Mouse (Mus musculus) intestine, embryonic 16.5 days (tissue): ENCODE results near the gene Elovl7. TPM values are rescaled to one million over a fixed set of nuclear protein-coding genes. Genes with fewer than 3 reads are reported as not detected.

Experiments
- ATAC-seq: fragments of 200-750 bp; cut with Nextera tagmentation; 2 replicates; pipeline ENCODE4 v1.8.0; 2017; ENCODE audit warnings: moderate TSS enrichment, moderate library complexity
- H3K27ac ChIP-seq: fragments of 300-500 bp; sonication (generic); 2 replicates; pipeline ENCODE4 v1.5.1; 2014; ENCODE audit warnings: mild to moderate bottlenecking, low read length
- H3K27me3 ChIP-seq: fragments of 300-500 bp; sonication (generic); replicated peaks from 2 replicates; pipeline ENCODE4 v1.6.1; 2014; ENCODE audit warnings: low read length, control low read depth, mixed read lengths; ENCODE audit not compliant: control insufficient read depth, insufficient read depth
- H3K36me3 ChIP-seq: fragments of 300-500 bp; sonication (generic); 2 replicates; pipeline ENCODE4 v1.6.1; 2014; ENCODE audit warnings: low read length, control low read depth; ENCODE audit not compliant: control insufficient read depth, insufficient read depth
- H3K4me1 ChIP-seq: fragments of 300-500 bp; sonication (generic); 2 replicates; pipeline ENCODE4 v1.6.1; 2014; ENCODE audit warnings: low read length, control low read depth, mixed read lengths; ENCODE audit not compliant: control insufficient read depth, insufficient read depth
- H3K4me2 ChIP-seq: fragments of 300-500 bp; sonication (generic); 2 replicates; pipeline ENCODE4 v1.6.1; 2014; ENCODE audit warnings: low read depth, low read length, control low read depth
- H3K4me3 ChIP-seq: fragments of 300-500 bp; sonication (generic); 2 replicates; pipeline ENCODE4 v1.5.1; 2014; ENCODE audit warnings: mild to moderate bottlenecking, low read length
- H3K9ac ChIP-seq: fragments of 300-500 bp; sonication (generic); 2 replicates; pipeline ENCODE4 v1.6.1; 2014; ENCODE audit warnings: low read depth, low read length
- H3K9me3 ChIP-seq: fragments of 300-500 bp; sonication (generic); 2 replicates; pipeline ENCODE4 v1.6.1; 2016; ENCODE audit warnings: low read length, control low read depth; ENCODE audit not compliant: control insufficient read depth
- WGBS: fragments of 180-500 bp; shearing (Covaris S2); extraction: QIAGEN DNeasy Blood & Tissue Kit; methylation state at CpG from one replicate; pipeline ENCODE4 v1.1.7; 2014; 5-methylcytosine and 5-hydroxymethylcytosine counted together
- polyA plus RNA-seq: library from polyadenylated mRNA; unstranded; fragments of >200 nt; fragmentation: Nextera tagmentation; extraction: Ambion mirVana; gene quantifications from 2 replicates; pipeline ENCODE4 v1.2.1, GENCODE M21; 2015

Elovl7 gene
- polyA plus RNA-seq, 1 experiment from 2014 or later = 22.0 TPM

- ATAC-seq = no peak
- Histone ChIP-seq H3K4me3 (no peak overlapping the region), H3K36me3 (no peaks in the 10 kb centered on the region), H3K27ac (no peak overlapping the region), H3K4me1 (no peaks in the 10 kb centered on the region), H3K9me3 (no peaks in the 10 kb centered on the region), H3K4me2 (no peak overlapping the region), H3K9ac (no peak overlapping the region), H3K27me3 (no peaks in the 10 kb centered on the region)
- 56% methylated on average over 1 of the region's 1 CpGs for WGBS
Measured at GRCm38 (mm10) chr13:108303841-108304240, 89.6 kb downstream of the Elovl7 start.

GRCm38 (mm10) chr13:108304680-108305079 is 90.5 kb downstream of the Elovl7 start:
- no peaks in the 10 kb centered on the region for H3K4me1 ChIP-seq
- no peak overlapping the region for H3K4me3 ChIP-seq
- H3K9ac ChIP-seq = no peak overlapping the region
- no peaks in the 10 kb centered on the region for H3K36me3 ChIP-seq
- no peaks in the 10 kb centered on the region for H3K9me3 ChIP-seq
- H3K4me2 ChIP-seq = no peak overlapping the region
- H3K27me3 ChIP-seq = no peaks in the 10 kb centered on the region
- 39% methylated on average over 2 of the region's 2 CpGs for WGBS
- no peak for ATAC-seq
- H3K27ac ChIP-seq = no peak overlapping the region

- no peaks in the 10 kb centered on the region for H3K27me3 ChIP-seq
- H3K4me1 ChIP-seq = peaks cover 5% of the 10 kb centered on the region; the same call in 1 of the 2 replicates
- H3K4me3 ChIP-seq = peak within 1 kb of the TSS; percentile 85
- ATAC-seq = peak; percentile 99
- peak within 1 kb of the TSS; percentile 70 for H3K9ac ChIP-seq
- no peaks in the 10 kb centered on the region for H3K36me3 ChIP-seq
- peak within 1 kb of the TSS; percentile 95 for H3K4me2 ChIP-seq
- no peaks in the 10 kb centered on the region for H3K9me3 ChIP-seq
- WGBS = under 1% methylated on average over 48 of the region's 48 CpGs
- H3K27ac ChIP-seq = peak within 1 kb of the TSS; percentile 70
Measured at GRCm38 (mm10) chr13:108315702-108316486, 101.7 kb downstream of the Elovl7 start, which contains the start of gene Depdc1b. Gene Depdc1b (plus strand): TSS chr13:108316332.

GRCm38 (mm10) chr13:108316487-108316903 is 102.3 kb downstream of the Elovl7 start:
- WGBS = under 1% methylated on average over 32 of the region's 32 CpGs
- H3K4me2 ChIP-seq = peak overlapping the region; percentile 95
- no peaks in the 10 kb centered on the region for H3K36me3 ChIP-seq
- peak overlapping the region; percentile 70 for H3K9ac ChIP-seq
- ATAC-seq = peak; percentile 59
- no peaks in the 10 kb centered on the region for H3K9me3 ChIP-seq
- H3K4me3 ChIP-seq = peak overlapping the region; percentile 85
- no peaks in the 10 kb centered on the region for H3K27me3 ChIP-seq
- no peak overlapping the region for H3K27ac ChIP-seq
- H3K4me1 ChIP-seq = peaks cover 5% of the 10 kb centered on the region; the same call in 1 of the 2 replicates

- Histone ChIP-seq H3K9ac (no peak overlapping the region), H3K4me3 (peak overlapping the region; percentile 85; the same call in 1 of the 2 replicates), H3K4me2 (peak overlapping the region; percentile 95; the same call in 1 of the 2 replicates), H3K9me3 (no peaks in the 10 kb centered on the region), H3K4me1 (peaks cover 5% of the 10 kb centered on the region; the same call in 1 of the 2 replicates), H3K27me3 (no peaks in the 10 kb centered on the region), H3K36me3 (no peaks in the 10 kb centered on the region), H3K27ac (no peak overlapping the region)
- WGBS = 94% methylated on average over 2 of the region's 2 CpGs
- ATAC-seq = no peak
Measured at GRCm38 (mm10) chr13:108317414-108317813, 103.2 kb downstream of the Elovl7 start.

GRCm38 (mm10) chr13:108319028-108319427 is 104.8 kb downstream of the Elovl7 start:
- Histone ChIP-seq H3K9ac (no peak overlapping the region), H3K9me3 (no peaks in the 10 kb centered on the region), H3K36me3 (0 out of 2 replicates have a peak, but pooled peaks cover 2% of the 10 kb centered on the region), H3K4me1 (peaks cover 5% of the 10 kb centered on the region; the same call in 1 of the 2 replicates), H3K4me2 (no peak overlapping the region), H3K27ac (no peak overlapping the region), H3K27me3 (no peaks in the 10 kb centered on the region), H3K4me3 (no peak overlapping the region)
- WGBS = 95% methylated on average over 8 of the region's 8 CpGs
- no peak for ATAC-seq

- Histone ChIP-seq H3K4me3 (no peak overlapping the region), H3K4me2 (no peak overlapping the region), H3K27ac (no peak overlapping the region), H3K9ac (no peak overlapping the region), H3K4me1 (peaks cover 5% of the 10 kb centered on the region; the same call in 1 of the 2 replicates), H3K9me3 (no peaks in the 10 kb centered on the region), H3K27me3 (no peaks in the 10 kb centered on the region), H3K36me3 (0 out of 2 replicates have a peak, but pooled peaks cover 4% of the 10 kb centered on the region)
- WGBS = 92% methylated on average over 8 of the region's 8 CpGs
- ATAC-seq = no peak
Measured at GRCm38 (mm10) chr13:108320216-108320615, 106.0 kb downstream of the Elovl7 start.

GRCm38 (mm10) chr13:108322466-108322865 is 108.3 kb downstream of the Elovl7 start:
- H3K27ac ChIP-seq = no peak overlapping the region
- no peak overlapping the region for H3K9ac ChIP-seq
- H3K9me3 ChIP-seq = no peaks in the 10 kb centered on the region
- 0 out of 2 replicates have a peak, but pooled peaks cover 4% of the 10 kb centered on the region for H3K36me3 ChIP-seq
- H3K4me2 ChIP-seq = no peak overlapping the region
- whole genome bisulfite sequencing = 92% methylated on average over 2 of the region's 2 CpGs
- no peaks in the 10 kb centered on the region for H3K27me3 ChIP-seq
- H3K4me3 ChIP-seq = no peak overlapping the region
- ATAC-seq = no peak
- no peaks in the 10 kb centered on the region for H3K4me1 ChIP-seq

GRCm38 (mm10) chr13:108323317-108323716 is 109.1 kb downstream of the Elovl7 start:
- 0 out of 2 replicates have a peak, but pooled peaks cover 4% of the 10 kb centered on the region for H3K36me3 ChIP-seq
- no peaks in the 10 kb centered on the region for H3K4me1 ChIP-seq
- H3K9ac ChIP-seq = no peak overlapping the region
- H3K27ac ChIP-seq = no peak overlapping the region
- H3K4me3 ChIP-seq = no peak overlapping the region
- H3K27me3 ChIP-seq = no peaks in the 10 kb centered on the region
- H3K4me2 ChIP-seq = no peak overlapping the region
- no peak for ATAC-seq
- WGBS = 96% methylated on average over 2 of the region's 2 CpGs
- H3K9me3 ChIP-seq = no peaks in the 10 kb centered on the region
